Mouse (Mus musculus) MEL (cell line): ENCODE data around the gene Tra2b. TPM values are rescaled to one million over a fixed set of nuclear protein-coding genes. Genes with fewer than 3 reads are reported as not detected.
A peak's percentile ranks its signal among the peaks of the same experiment; 100 is the strongest.

Source experiments
- DNase-seq: peaks from one replicate; pipeline ENCODE4 v3.0.0; 2011; ENCODE audit warnings: low read depth, low spot score
- H3K27ac ChIP-seq: 2 replicates; pipeline ENCODE4 v1.5.1; 2012; ENCODE audit warnings: low read depth, mild to moderate bottlenecking, control low read depth, low read length, moderate library complexity; ENCODE audit not compliant: control insufficient read depth
- H3K27me3 ChIP-seq, 2 experiments: fragments of 150-350 bp in 1 of 2; sonication (generic) in 1 of 2; 2 replicates each; pipeline ENCODE4 v1.6.1; 2012; ENCODE audit warnings: low read length in 2 of 2, mild to moderate bottlenecking in 2 of 2, improper control_type of control experiment in 1 of 2, moderate library complexity in 1 of 2; ENCODE audit not compliant: insufficient read depth in 2 of 2, control insufficient read depth in 1 of 2
- H3K36me3 ChIP-seq, 2 experiments: 2 replicates each; pipeline ENCODE4 v1.6.1; 2012 to 2014; ENCODE audit warnings: low read length in 2 of 2, improper control_type of control experiment in 1 of 2, inconsistent platforms in 1 of 2, mild to moderate bottlenecking in 1 of 2; ENCODE audit not compliant: insufficient read depth in 2 of 2, control insufficient read depth in 1 of 2
- H3K4me1 ChIP-seq, 2 experiments: fragments of 150-350 bp in 1 of 2; sonication (generic) in 1 of 2; 2 replicates each; pipeline ENCODE4 v1.6.1; 2012; ENCODE audit warnings: low read length in 2 of 2, improper control_type of control experiment in 1 of 2, mild to moderate bottlenecking in 1 of 2; ENCODE audit not compliant: insufficient read depth in 2 of 2, control insufficient read depth in 1 of 2
- H3K4me3 ChIP-seq, 2 experiments: fragments of 150-350 bp in 1 of 2; sonication (generic) in 1 of 2; 2 replicates each; pipeline ENCODE4 v1.5.1; 2012; ENCODE audit warnings: low read depth in 2 of 2, low read length in 2 of 2, mild to moderate bottlenecking in 2 of 2, moderate library complexity in 2 of 2, control low read depth in 1 of 2, improper control_type of control experiment in 1 of 2; ENCODE audit not compliant: control insufficient read depth in 1 of 2, insufficient read depth in 1 of 2
- H3K79me2 ChIP-seq: 2 replicates; pipeline ENCODE4 v1.6.1; 2012; ENCODE audit warnings: mild to moderate bottlenecking, low read length, moderate library complexity; ENCODE audit not compliant: control insufficient read depth, poor library complexity, insufficient read depth
- H3K9ac ChIP-seq: 2 replicates; pipeline ENCODE4 v1.6.1; 2012; ENCODE audit warnings: low read depth, mild to moderate bottlenecking, control low read depth, low read length, moderate library complexity; ENCODE audit not compliant: control insufficient read depth, poor library complexity, severe bottlenecking
- H3K9me3 ChIP-seq: fragments of 150-350 bp; sonication (generic); replicated peaks from 2 replicates; pipeline ENCODE4 v1.6.1; 2012; ENCODE audit warnings: mild to moderate bottlenecking, low read length, improper control_type of control experiment, moderate library complexity; ENCODE audit not compliant: insufficient read depth
- CHD2 ChIP-seq: IDR thresholded peaks from 2 replicates; pipeline ENCODE4 v1.6.1; 2011; ENCODE audit warnings: low read length, improper control_type of control experiment
- CTCF ChIP-seq, 3 experiments: IDR thresholded peaks in 2 of 3; conservative IDR thresholded peaks in 1 of 3; 2 replicates each; pipeline ENCODE4 v1.5.1; 2011 to 2012; ENCODE audit warnings: low read length in 3 of 3, low read depth in 2 of 3, mild to moderate bottlenecking in 2 of 3, improper control_type of control experiment in 1 of 3, inconsistent platforms in 1 of 3, mixed read lengths in 1 of 3, moderate library complexity in 1 of 3; ENCODE audit not compliant: control insufficient read depth in 1 of 3, insufficient read depth in 1 of 3, poor library complexity in 1 of 3, severe bottlenecking in 1 of 3
- ELF1 ChIP-seq: IDR thresholded peaks from 2 replicates; pipeline ENCODE4 v1.6.1; 2014; ENCODE audit warnings: low read depth, mild to moderate bottlenecking, inconsistent platforms, low read length, improper control_type of control experiment, moderate library complexity
- GATA1 ChIP-seq: IDR thresholded peaks from 2 replicates; pipeline ENCODE4 v1.6.1; 2011; ENCODE audit warnings: low read depth, low read length, improper control_type of control experiment
- JUND ChIP-seq: IDR thresholded peaks from 2 replicates; pipeline ENCODE4 v1.6.1; 2011; ENCODE audit warnings: low read depth, mild to moderate bottlenecking, improper control_type of control experiment, low read length
- MEF2A ChIP-seq: IDR thresholded peaks from 2 replicates; pipeline ENCODE4 v1.6.1; 2014; ENCODE audit warnings: low read depth, mild to moderate bottlenecking, inconsistent platforms, low read length, improper control_type of control experiment; ENCODE audit not compliant: poor library complexity, insufficient replicate concordance, severe bottlenecking; ENCODE audit errors: extremely low read depth
- MXI1 ChIP-seq: IDR thresholded peaks from 2 replicates; pipeline ENCODE4 v1.6.1; 2011; ENCODE audit warnings: mild to moderate bottlenecking, low read depth, low read length, improper control_type of control experiment
- NRF1 ChIP-seq: IDR thresholded peaks from 2 replicates; pipeline ENCODE4 v1.6.1; 2014; ENCODE audit warnings: low read depth, mild to moderate bottlenecking, inconsistent platforms, low read length, improper control_type of control experiment, moderate library complexity; ENCODE audit not compliant: poor library complexity, insufficient read depth, severe bottlenecking
- POLR2AphosphoS5 ChIP-seq: IDR thresholded peaks from 2 replicates; pipeline ENCODE4 v1.6.1; 2012; ENCODE audit warnings: low read depth, borderline replicate concordance, mild to moderate bottlenecking, inconsistent platforms, low read length, moderate library complexity, mixed read lengths
- RCOR1 ChIP-seq: IDR thresholded peaks from 2 replicates; pipeline ENCODE4 v1.6.1; 2012; ENCODE audit warnings: low read depth, mild to moderate bottlenecking, inconsistent platforms, low read length, improper control_type of control experiment
- TCF12 ChIP-seq: IDR thresholded peaks from 2 replicates; pipeline ENCODE4 v1.6.1; 2014; ENCODE audit warnings: low read depth, mild to moderate bottlenecking, inconsistent platforms, low read length, improper control_type of control experiment, moderate library complexity
- USF1 ChIP-seq: IDR thresholded peaks from 2 replicates; pipeline ENCODE4 v1.6.1; 2014; ENCODE audit warnings: low read depth, mild to moderate bottlenecking, inconsistent platforms, low read length, improper control_type of control experiment, moderate library complexity
- USF2 ChIP-seq, 2 experiments: IDR thresholded peaks; 2 replicates each; pipeline ENCODE4 v1.6.1; 2011 to 2012; ENCODE audit warnings: improper control_type of control experiment in 2 of 2, low read length in 2 of 2, borderline replicate concordance in 1 of 2, inconsistent platforms in 1 of 2, low read depth in 1 of 2, mild to moderate bottlenecking in 1 of 2; ENCODE audit not compliant: insufficient read depth in 1 of 2
- ZC3H11A ChIP-seq: IDR thresholded peaks from 2 replicates; pipeline ENCODE4 v1.6.1; 2012; ENCODE audit warnings: low read depth, mild to moderate bottlenecking, inconsistent platforms, low read length, improper control_type of control experiment
- ZNF384 ChIP-seq: IDR thresholded peaks from 2 replicates; pipeline ENCODE4 v1.6.1; 2012; ENCODE audit warnings: low read depth, mild to moderate bottlenecking, inconsistent platforms, low read length, improper control_type of control experiment
- polyA plus RNA-seq, 2 experiments: library from polyadenylated mRNA; stranded (reverse) in 1 of 2; unstranded in 1 of 2; fragments of >175 nt in 1 of 2; fragments of >200 nt in 1 of 2; gene quantifications; 2 replicates each; pipeline versions ENCODE4 v1.2.1 to v1.2.4; 2012; ENCODE audit warnings: low replicate concordance in 2 of 2, low read depth in 1 of 2; ENCODE audit not compliant: insufficient read length in 2 of 2, insufficient read depth in 1 of 2, missing spikeins in 1 of 2
- total RNA-seq: library from RNA; depleted of rRNA; stranded (reverse); fragments of 300-350 nt; gene quantifications from 2 replicates; pipeline ENCODE4 v1.2.3, GENCODE M21; 2012; rRNA removed

The Tra2b gene
- total and polyA plus RNA-seq, 3 experiments: 154 to 286 (median 263) TPM

DNA sequence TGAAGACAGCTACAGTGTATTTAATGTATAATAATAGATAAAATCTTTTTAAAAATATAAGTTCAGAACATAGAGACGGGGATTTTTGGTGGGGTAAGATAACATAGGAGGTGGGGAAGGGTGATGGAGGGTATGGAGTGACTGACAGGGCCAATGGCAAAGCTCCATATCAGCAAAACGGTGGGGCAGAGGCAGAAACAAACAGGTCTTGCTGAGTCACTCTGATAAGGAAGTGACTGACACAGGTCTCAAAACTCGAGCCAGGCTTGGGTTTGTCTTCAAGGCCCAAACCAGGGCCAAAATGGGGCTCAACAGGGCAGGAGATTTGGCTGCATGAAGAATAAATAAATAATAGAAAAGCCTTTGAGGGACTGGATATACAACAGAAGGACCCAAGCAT, 63.9 kb downstream of the Tra2b start (continued):
- no peak for TF ChIP-seq USF2 (IDR thresholded peaks at IDR 0.05; ENCODE audit: borderline replicate concordance in 1 of 2, insufficient read depth in 1 of 2, low read depth in 1 of 2, low read length in 2 of 2)
- TF ChIP-seq MEF2A: no peak
- TF ChIP-seq RCOR1: peak; percentile 25; the same call in 1 of the 2 replicates
- no peak for TF ChIP-seq TCF12
- no peak for TF ChIP-seq ZNF384
- TF ChIP-seq ELF1: peak; percentile 84
- no peak for TF ChIP-seq NRF1
- peak; percentile 72 for TF ChIP-seq GATA1
- no peak for TF ChIP-seq CTCF (IDR thresholded peaks at IDR 0.05 in 2 of 3, conservative IDR thresholded peaks at IDR 0.05 in 1 of 3; ENCODE audit: control insufficient read depth in 1 of 3, insufficient read depth in 1 of 3, low read depth in 2 of 3, low read length in 3 of 3, poor library complexity in 1 of 3, severe bottlenecking in 1 of 3)
- no peak for TF ChIP-seq POLR2AphosphoS5
- TF ChIP-seq JUND: no peak
- TF ChIP-seq CHD2: no peak
- no peak for TF ChIP-seq MXI1

DNA sequence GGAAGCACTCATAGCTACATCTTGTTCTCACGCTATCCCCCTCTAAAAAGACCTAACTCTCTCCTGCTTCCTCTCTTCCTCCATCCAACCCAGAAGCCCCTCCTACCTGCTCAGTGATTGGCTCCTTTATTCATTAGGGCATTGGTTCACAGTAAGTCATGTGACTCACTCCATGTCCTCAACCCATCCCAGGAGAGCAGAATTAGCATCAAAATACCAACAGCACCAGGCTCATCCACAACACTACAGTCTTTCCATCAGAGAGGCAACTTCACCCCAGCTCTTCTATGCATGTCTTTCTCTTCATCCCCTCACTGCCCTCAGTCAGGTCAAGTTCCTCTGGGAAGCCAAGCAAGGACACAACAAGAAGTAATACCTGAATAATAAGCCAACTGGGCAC, 65.3 kb downstream of the Tra2b start:
- Histone ChIP-seq H3K27me3 (no peaks in the 10 kb centered on the region), H3K4me1 (peaks cover 0 to 8% of the 10 kb centered on the region in 2 experiments; a peak in 3 of 4 replicates), H3K4me3 (no peak overlapping the region), H3K36me3 (peaks cover 0 to 5% of the 10 kb centered on the region in 2 experiments; a peak in 2 of 4 replicates), H3K27ac (no peak overlapping the region), H3K9ac (no peak overlapping the region), H3K9me3 (no peaks in the 10 kb centered on the region), H3K79me2 (no peaks in the 10 kb centered on the region)
- DNase-seq: peak; percentile 42
- TF ChIP-seq ZC3H11A (no peak), USF1 (peak; percentile 65; the same call in 1 of the 2 replicates)

Other genes with a start within 250 kb of the Tra2b start
- 0.13 and 0.23 TPM in 2 replicates for gene Igf2bp2, start 102.7 kb downstream of the Tra2b start, total RNA-seq
- under 1 TPM in 1 of 2 experiments, not detected in 1; 0.86 TPM for gene Igf2bp2, start 102.7 kb downstream of the Tra2b start, polyA plus RNA-seq
- 8.2 and 11.1 TPM in 2 replicates for gene Etv5, start 173.7 kb upstream of the Tra2b start, total RNA-seq
- 10 to 100 TPM in 1 of 2 experiments, not detected in 1; 18.3 TPM for gene Etv5, start 173.7 kb upstream of the Tra2b start, polyA plus RNA-seq